Mouse (Mus musculus) ES-E14 (cell line): ENCODE measurements at regions not wholly inside any gene's neighbourhood (a gene's known extent, or its start where the extent isn't known, plus 50 kb on each side); places are given as distances from the start of the nearest gene placed in this dataset.

Experiments
- CHD2 ChIP-seq: IDR thresholded peaks from 2 replicates; pipeline ENCODE4 v1.6.1; 2014; ENCODE audit warnings: mild to moderate bottlenecking, low read depth, low read length, inconsistent platforms
- MAFK ChIP-seq: IDR thresholded peaks from 2 replicates; pipeline ENCODE4 v1.6.1; 2014; ENCODE audit warnings: mild to moderate bottlenecking, low read depth, low read length, inconsistent platforms; ENCODE audit not compliant: insufficient read depth
- ZC3H11A ChIP-seq: IDR thresholded peaks from 2 replicates; pipeline ENCODE4 v1.6.1; 2012; ENCODE audit warnings: low read depth, mild to moderate bottlenecking, inconsistent platforms, low read length, borderline replicate concordance
- ZNF384 ChIP-seq: IDR thresholded peaks from 2 replicates; pipeline ENCODE4 v1.6.1; 2012; ENCODE audit warnings: low read depth, low read length, inconsistent platforms

GRCm38 (mm10) chr6:53134410-53134809 lies 66.0 kb upstream of the Jazf1 start:
- no peak for TF ChIP-seq ZNF384
- TF ChIP-seq ZC3H11A, result no peak
- no peak for TF ChIP-seq MAFK
- TF ChIP-seq CHD2, result no peak
